Mouse (Mus musculus): Measurements from ENCODE around the gene Zgrf1. TPM values are rescaled to one million over a fixed set of nuclear protein-coding genes. Genes with fewer than 3 reads are reported as not detected.
A peak's percentile ranks its signal among the peaks of the same experiment; 100 is the strongest.

Gene Zgrf1
- polyA plus RNA-seq, 1 experiment from 2014 or later: 2.8 TPM

DNA sequence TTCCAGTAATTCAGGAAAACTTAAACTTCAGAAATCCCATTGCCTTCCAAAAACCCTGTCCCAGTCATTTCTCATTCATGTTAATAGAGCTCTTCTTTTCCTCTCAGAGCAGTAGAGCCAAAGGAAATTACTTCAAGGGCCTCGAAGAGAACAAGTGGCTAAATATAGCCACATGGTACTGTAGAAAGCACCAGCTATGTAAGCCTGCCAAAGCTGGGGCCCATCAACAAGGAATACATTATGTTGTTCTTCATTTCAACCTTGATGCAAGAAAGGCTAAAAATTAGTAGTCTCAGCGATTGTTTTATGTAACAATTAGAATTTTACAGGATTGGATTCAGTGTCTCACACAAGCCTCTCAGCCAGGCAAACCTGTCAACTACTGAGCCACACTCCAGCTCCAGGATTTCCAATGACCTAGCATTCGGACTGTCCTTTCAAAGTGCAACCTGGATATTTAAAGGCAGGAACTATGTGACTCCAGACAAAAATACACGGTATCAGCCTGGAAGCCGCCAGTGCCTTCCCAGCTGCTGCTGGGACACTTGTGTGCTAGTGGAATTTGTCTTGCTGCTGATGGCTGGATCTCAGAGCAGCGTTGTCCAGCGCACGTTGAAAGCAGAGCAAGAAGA lies 28.0 kb upstream of the Zgrf1 start:
- Histone ChIP-seq H3K36me3 (ENCODE audit: control insufficient read depth, insufficient read depth, low read length) (no peaks in the 10 kb centered on the region), H3K4me2 (ENCODE audit: low read length) (no peak overlapping the region), H3K27ac (ENCODE audit: low read depth, low read length) (no peak overlapping the region), H3K4me3 (ENCODE audit: low read length) (no peak overlapping the region), H3K9me3 (ENCODE audit: control insufficient read depth, low read length) (no peaks in the 10 kb centered on the region), H3K27me3 (replicated peaks; ENCODE audit: control insufficient read depth, insufficient read depth, low read length) (no peaks in the 10 kb centered on the region), H3K4me1 (ENCODE audit: control insufficient read depth, insufficient read depth, low read depth, low read length) (no peaks in the 10 kb centered on the region), H3K9ac (ENCODE audit: low read depth, low read length) (no peak overlapping the region)
- no peak for ATAC-seq
- WGBS: 79% methylated on average over 8 of the region's 8 CpGs

DNA sequence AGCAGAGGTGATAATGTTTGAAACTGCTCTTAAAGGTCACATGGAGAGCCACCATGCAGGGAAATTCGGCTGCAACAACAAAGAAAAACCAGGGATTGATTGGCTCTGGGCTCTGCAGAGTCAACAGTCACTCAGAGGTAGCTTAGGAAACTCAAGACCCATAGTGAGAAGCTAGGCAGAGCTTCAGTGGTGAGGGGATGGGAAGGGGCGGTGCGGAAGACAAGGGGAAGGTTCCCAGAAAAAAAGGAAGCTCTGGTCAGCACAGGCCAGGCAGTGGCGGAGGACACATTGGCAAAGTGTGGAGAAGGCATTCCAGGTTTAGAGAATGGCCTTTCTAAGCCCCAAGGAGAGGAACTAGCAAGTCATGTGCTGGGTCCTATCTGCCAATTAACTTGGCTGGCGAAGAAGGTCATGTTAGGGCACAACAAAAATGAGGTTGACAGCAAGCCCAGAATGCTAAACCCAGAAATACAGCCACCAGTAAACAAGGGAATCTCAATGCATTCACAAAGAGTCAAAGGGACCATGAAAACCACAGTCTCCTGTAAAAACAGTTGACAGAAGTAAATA lies 25.7 kb upstream of the Zgrf1 start:
- Histone ChIP-seq H3K27me3 (replicated peaks; ENCODE audit: control insufficient read depth, insufficient read depth, low read length) (no peaks in the 10 kb centered on the region), H3K4me3 (ENCODE audit: low read length) (no peak overlapping the region), H3K36me3 (ENCODE audit: control insufficient read depth, insufficient read depth, low read length) (no peaks in the 10 kb centered on the region), H3K9me3 (ENCODE audit: control insufficient read depth, low read length) (no peaks in the 10 kb centered on the region), H3K9ac (ENCODE audit: low read depth, low read length) (no peak overlapping the region), H3K27ac (ENCODE audit: low read depth, low read length) (no peak overlapping the region), H3K4me2 (ENCODE audit: low read length) (no peak overlapping the region), H3K4me1 (ENCODE audit: control insufficient read depth, insufficient read depth, low read depth, low read length) (no peaks in the 10 kb centered on the region)
- 69% methylated on average over 5 of the region's 5 CpGs for WGBS
- peak; percentile 37; the same call in 1 of the 2 replicates for ATAC-seq

DNA sequence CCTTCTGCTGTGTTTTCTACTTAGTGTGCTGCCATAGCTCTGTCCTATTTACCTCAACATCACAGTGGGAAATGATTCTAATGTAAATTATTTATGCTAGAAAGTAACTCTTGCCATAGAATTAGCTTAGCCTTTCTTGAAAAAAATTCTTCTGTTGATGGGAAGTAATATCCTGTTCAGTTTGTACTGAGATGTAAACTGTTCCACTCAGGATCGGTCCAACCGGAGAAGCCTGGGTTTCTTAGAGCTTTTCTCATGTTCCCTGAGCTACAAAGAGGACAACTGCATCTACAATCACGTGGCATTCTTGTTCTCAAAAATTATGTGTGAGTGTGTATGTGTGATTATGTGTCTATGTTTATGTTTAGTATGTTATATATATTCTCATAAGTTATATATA lies 24.1 kb upstream of the Zgrf1 start:
- no peaks in the 10 kb centered on the region for H3K36me3 ChIP-seq (ENCODE audit: control insufficient read depth, insufficient read depth, low read length)
- WGBS: 86% methylated on average over 3 of the region's 3 CpGs

DNA sequence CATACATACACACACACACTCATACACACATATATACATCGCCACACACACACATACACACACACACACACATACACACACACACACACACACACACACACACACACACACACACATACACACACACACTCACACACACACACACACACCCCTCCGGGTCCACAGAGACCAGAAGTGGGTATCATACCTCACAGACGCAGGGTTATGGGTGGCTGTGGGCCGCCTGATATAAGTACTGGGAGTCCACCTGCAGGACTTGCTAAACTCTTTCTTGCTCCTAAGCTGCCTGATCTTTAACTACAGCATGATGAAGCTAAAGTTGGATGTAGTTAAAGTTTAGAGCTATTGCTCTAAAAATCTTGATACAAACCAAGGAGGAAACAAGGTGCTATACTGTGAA lies 23.5 kb upstream of the Zgrf1 start:
- Histone ChIP-seq H3K4me1 (ENCODE audit: control insufficient read depth, insufficient read depth, low read depth, low read length) (no peaks in the 10 kb centered on the region), H3K27me3 (replicated peaks; ENCODE audit: control insufficient read depth, insufficient read depth, low read length) (no peaks in the 10 kb centered on the region), H3K27ac (ENCODE audit: low read depth, low read length) (no peak overlapping the region), H3K4me2 (ENCODE audit: low read length) (no peak overlapping the region), H3K4me3 (ENCODE audit: low read length) (no peak overlapping the region), H3K36me3 (ENCODE audit: control insufficient read depth, insufficient read depth, low read length) (no peaks in the 10 kb centered on the region), H3K9ac (ENCODE audit: low read depth, low read length) (no peak overlapping the region), H3K9me3 (ENCODE audit: control insufficient read depth, low read length) (no peaks in the 10 kb centered on the region)
- WGBS: 68% methylated on average over 4 of the region's 4 CpGs
- no peak for ATAC-seq

More for the DNA sequence above, 24.1 kb upstream of the Zgrf1 start:
- H3K4me2 ChIP-seq (ENCODE audit: low read length): no peak overlapping the region
- no peak overlapping the region for H3K27ac ChIP-seq (ENCODE audit: low read depth, low read length)
- H3K9ac ChIP-seq (ENCODE audit: low read depth, low read length): no peak overlapping the region
- ATAC-seq: no peak
- H3K27me3 ChIP-seq (replicated peaks; ENCODE audit: control insufficient read depth, insufficient read depth, low read length): no peaks in the 10 kb centered on the region
- H3K9me3 ChIP-seq (ENCODE audit: control insufficient read depth, low read length): no peaks in the 10 kb centered on the region
- no peak overlapping the region for H3K4me3 ChIP-seq (ENCODE audit: low read length)
- no peaks in the 10 kb centered on the region for H3K4me1 ChIP-seq (ENCODE audit: control insufficient read depth, insufficient read depth, low read depth, low read length)

DNA sequence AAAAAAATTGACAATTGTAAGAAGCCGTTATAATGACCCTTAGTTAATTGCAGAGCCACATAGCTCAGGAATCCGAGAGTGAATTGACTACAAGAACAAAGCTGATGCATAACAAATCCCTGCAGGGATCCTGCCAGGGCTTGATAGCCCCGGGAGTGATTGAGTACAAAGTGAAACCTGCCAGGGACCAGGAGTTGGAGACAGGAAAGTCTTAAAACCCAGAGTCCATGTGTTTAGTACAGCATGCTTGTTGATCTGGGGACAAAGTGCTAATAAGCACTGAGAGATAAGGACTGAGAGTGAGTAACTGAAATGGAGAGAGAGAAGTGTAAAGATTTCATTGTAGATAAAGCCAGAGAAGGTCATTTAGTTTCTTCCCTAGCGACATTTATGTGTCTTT lies 23.0 kb upstream of the Zgrf1 start:
- Histone ChIP-seq H3K4me2 (ENCODE audit: low read length) (no peak overlapping the region), H3K27ac (ENCODE audit: low read depth, low read length) (no peak overlapping the region), H3K4me1 (ENCODE audit: control insufficient read depth, insufficient read depth, low read depth, low read length) (no peaks in the 10 kb centered on the region), H3K9me3 (ENCODE audit: control insufficient read depth, low read length) (no peaks in the 10 kb centered on the region), H3K36me3 (ENCODE audit: control insufficient read depth, insufficient read depth, low read length) (no peaks in the 10 kb centered on the region), H3K4me3 (ENCODE audit: low read length) (no peak overlapping the region), H3K27me3 (replicated peaks; ENCODE audit: control insufficient read depth, insufficient read depth, low read length) (no peaks in the 10 kb centered on the region), H3K9ac (ENCODE audit: low read depth, low read length) (no peak overlapping the region)
- WGBS: 12% methylated on average over 4 of the region's 4 CpGs
- ATAC-seq: no peak

DNA sequence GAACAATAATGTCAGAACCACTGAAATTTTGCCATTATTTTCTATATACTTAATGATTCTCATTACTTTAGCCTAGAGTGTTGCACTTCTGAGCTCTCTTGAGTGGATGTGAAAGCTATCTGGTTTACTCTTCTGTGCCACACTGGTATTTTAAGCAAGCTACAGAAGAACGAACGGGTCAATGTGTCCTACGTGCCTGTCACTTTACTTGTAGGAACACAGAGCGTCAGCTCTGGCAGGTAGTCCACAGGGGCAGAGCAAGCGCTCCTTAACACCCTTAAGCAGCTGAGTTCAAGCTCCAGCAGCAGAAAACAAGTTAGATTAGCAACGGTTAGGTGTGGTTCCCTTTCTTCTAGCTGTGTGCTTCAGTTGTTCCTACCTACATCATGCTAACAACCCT lies 14.1 kb upstream of the Zgrf1 start:
- ATAC-seq: no peak
- no peak overlapping the region for H3K4me2 ChIP-seq (ENCODE audit: low read length)
- H3K27ac ChIP-seq (ENCODE audit: low read depth, low read length): no peak overlapping the region
- H3K4me3 ChIP-seq (ENCODE audit: low read length): no peak overlapping the region
- H3K9me3 ChIP-seq (ENCODE audit: control insufficient read depth, low read length): no peaks in the 10 kb centered on the region
- H3K9ac ChIP-seq (ENCODE audit: low read depth, low read length): no peak overlapping the region
- H3K27me3 ChIP-seq (replicated peaks; ENCODE audit: control insufficient read depth, insufficient read depth, low read length): no peaks in the 10 kb centered on the region
- no peaks in the 10 kb centered on the region; the same call in 1 of the 2 replicates for H3K36me3 ChIP-seq (ENCODE audit: control insufficient read depth, insufficient read depth, low read length)
- WGBS: 84% methylated on average over 6 of the region's 6 CpGs
- no peaks in the 10 kb centered on the region for H3K4me1 ChIP-seq (ENCODE audit: control insufficient read depth, insufficient read depth, low read depth, low read length)

DNA sequence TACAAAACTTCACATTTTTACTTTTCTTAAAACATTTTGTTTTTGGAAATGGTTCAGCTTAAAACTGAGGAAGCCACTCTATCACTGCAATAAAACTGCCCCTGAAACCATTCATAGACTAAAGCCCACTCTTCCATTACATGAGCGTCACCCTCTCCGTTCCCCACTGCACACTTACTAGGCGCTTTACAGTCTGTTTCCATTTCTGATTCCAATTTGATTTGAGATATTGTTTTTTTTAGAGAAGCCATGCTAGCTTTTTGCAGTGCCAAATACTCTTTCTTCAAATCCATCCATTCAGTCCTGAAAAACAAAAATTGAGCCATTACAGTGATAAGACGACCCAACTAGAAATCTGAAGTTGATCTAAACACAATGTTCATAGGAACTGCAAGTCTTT lies 9.3 kb upstream of the Zgrf1 start:
- 79% methylated on average over 4 of the region's 4 CpGs for WGBS
- H3K4me1 ChIP-seq (ENCODE audit: control insufficient read depth, insufficient read depth, low read depth, low read length): no peaks in the 10 kb centered on the region
- peaks cover 8% of the 10 kb centered on the region for H3K36me3 ChIP-seq (ENCODE audit: control insufficient read depth, insufficient read depth, low read length)
- H3K9ac ChIP-seq (ENCODE audit: low read depth, low read length): no peak overlapping the region
- H3K27ac ChIP-seq (ENCODE audit: low read depth, low read length): no peak overlapping the region
- no peaks in the 10 kb centered on the region for H3K27me3 ChIP-seq (replicated peaks; ENCODE audit: control insufficient read depth, insufficient read depth, low read length)
- H3K4me3 ChIP-seq (ENCODE audit: low read length): no peak overlapping the region
- ATAC-seq: no peak
- no peaks in the 10 kb centered on the region for H3K9me3 ChIP-seq (ENCODE audit: control insufficient read depth, low read length)
- no peak overlapping the region for H3K4me2 ChIP-seq (ENCODE audit: low read length)

DNA sequence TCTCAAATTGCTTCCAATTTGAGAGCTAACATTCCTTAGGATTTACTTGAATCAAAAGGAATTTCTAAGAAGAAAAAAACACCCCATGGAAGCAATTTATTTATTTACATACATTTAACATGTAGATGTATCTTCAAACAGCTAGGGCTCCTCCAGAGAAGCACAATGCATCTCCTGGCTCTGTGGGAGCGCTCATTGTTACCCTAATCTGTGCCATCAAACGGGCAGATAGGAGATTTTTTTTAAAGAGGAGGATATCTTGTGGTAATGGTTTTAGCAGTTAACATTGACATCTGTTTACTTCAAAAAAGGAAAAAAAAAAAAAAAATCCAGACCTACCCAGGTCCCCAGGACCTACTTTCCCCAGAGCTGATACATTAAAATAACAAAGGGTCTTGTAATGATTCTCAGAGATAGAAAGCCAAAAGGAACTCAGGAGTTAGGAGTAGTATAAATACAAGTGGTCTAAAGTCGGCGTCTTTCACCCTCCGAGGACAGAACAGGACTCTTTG lies 8.6 kb upstream of the Zgrf1 start:
- H3K27me3 ChIP-seq (replicated peaks; ENCODE audit: control insufficient read depth, insufficient read depth, low read length): no peaks in the 10 kb centered on the region
- no peaks in the 10 kb centered on the region for H3K9me3 ChIP-seq (ENCODE audit: control insufficient read depth, low read length)
- peaks cover 8% of the 10 kb centered on the region for H3K36me3 ChIP-seq (ENCODE audit: control insufficient read depth, insufficient read depth, low read length)
- no peak overlapping the region for H3K27ac ChIP-seq (ENCODE audit: low read depth, low read length)
- H3K4me3 ChIP-seq (ENCODE audit: low read length): no peak overlapping the region
- no peak for ATAC-seq
- 23% methylated on average over 5 of the region's 5 CpGs for WGBS
- H3K4me2 ChIP-seq (ENCODE audit: low read length): no peak overlapping the region
- no peaks in the 10 kb centered on the region for H3K4me1 ChIP-seq (ENCODE audit: control insufficient read depth, insufficient read depth, low read depth, low read length)
- H3K9ac ChIP-seq (ENCODE audit: low read depth, low read length): no peak overlapping the region

DNA sequence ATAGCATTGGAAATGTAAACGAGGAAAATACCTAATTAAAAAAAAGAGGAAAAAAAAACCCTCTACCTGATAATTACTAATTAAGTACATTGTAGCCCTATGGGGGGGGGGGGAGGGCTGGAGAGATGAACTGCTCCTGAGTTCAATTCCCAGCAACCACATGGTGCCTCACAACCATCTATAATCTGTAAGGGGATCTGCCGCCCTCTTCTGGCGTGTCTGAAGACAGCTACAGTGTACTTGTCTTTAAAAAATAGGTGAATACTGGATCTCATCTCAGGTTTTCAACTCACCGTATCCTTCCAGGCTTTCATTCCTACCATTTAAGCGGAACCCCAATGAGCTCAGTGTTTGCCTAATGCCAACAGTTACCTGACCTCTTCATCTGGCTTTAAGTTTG lies 5.4 kb upstream of the Zgrf1 start:
- H3K9me3 ChIP-seq (ENCODE audit: control insufficient read depth, low read length): no peaks in the 10 kb centered on the region
- WGBS: 31% methylated on average over 5 of the region's 5 CpGs
- no peak overlapping the region for H3K4me2 ChIP-seq (ENCODE audit: low read length)
- no peak overlapping the region for H3K27ac ChIP-seq (ENCODE audit: low read depth, low read length)
- H3K9ac ChIP-seq (ENCODE audit: low read depth, low read length): no peak overlapping the region
- peaks cover 8% of the 10 kb centered on the region for H3K36me3 ChIP-seq (ENCODE audit: control insufficient read depth, insufficient read depth, low read length)
- no peaks in the 10 kb centered on the region for H3K4me1 ChIP-seq (ENCODE audit: control insufficient read depth, insufficient read depth, low read depth, low read length)
- ATAC-seq: no peak
- no peaks in the 10 kb centered on the region for H3K27me3 ChIP-seq (replicated peaks; ENCODE audit: control insufficient read depth, insufficient read depth, low read length)
- no peak overlapping the region for H3K4me3 ChIP-seq (ENCODE audit: low read length)

Data from hindbrain, embryonic 16.5 days (tissue).